Mouse (Mus musculus) left cerebral cortex, adult 9 months (tissue): ENCODE measurements at regions not wholly inside any gene's neighbourhood (a gene's known extent, or its start where the extent isn't known, plus 50 kb on each side); places are given as distances from the start of the nearest gene placed in this dataset.

Source experiments
- DNase-seq, 2 experiments: peaks; one replicate each; pipeline ENCODE4 v3.0.0; 2022; ENCODE audit warnings: low spot score in 2 of 2

- DNase-seq = no peak
Observed at GRCm38 (mm10) chr7:136047364-136047945, 331.3 kb upstream of the Mki67 start.

GRCm38 (mm10) chr7:136048925-136049586 is 332.9 kb upstream of the Mki67 start:
- no peak for DNase-seq

- DNase-seq = no peak
Observed at GRCm38 (mm10) chr7:136049587-136049930, 333.4 kb upstream of the Mki67 start.

- no peak for DNase-seq
Observed at GRCm38 (mm10) chr7:136050116-136050515, 334.0 kb upstream of the Mki67 start.

GRCm38 (mm10) chr7:136056876-136057484 is 340.8 kb upstream of the Mki67 start:
- DNase-seq = no peak

GRCm38 (mm10) chr7:136058319-136058718 is 342.2 kb upstream of the Mki67 start:
- DNase-seq = no peak

GRCm38 (mm10) chr7:136058751-136059681 is 342.9 kb upstream of the Mki67 start:
- DNase-seq = no peak

- DNase-seq = no peak
Observed at GRCm38 (mm10) chr7:136059896-136060295, 343.7 kb upstream of the Mki67 start.

- DNase-seq = peak in 1 of 2 experiments; percentile 62
Observed at GRCm38 (mm10) chr7:136060339-136061073, 344.3 kb upstream of the Mki67 start.

- DNase-seq = no peak
Observed at GRCm38 (mm10) chr7:136062658-136063057, 346.5 kb upstream of the Mki67 start.

GRCm38 (mm10) chr7:136065038-136065678 is 349.0 kb upstream of the Mki67 start:
- no peak for DNase-seq

GRCm38 (mm10) chr7:136065679-136066055 is 349.5 kb upstream of the Mki67 start:
- DNase-seq = no peak

GRCm38 (mm10) chr7:136070881-136071280 is 354.7 kb upstream of the Mki67 start:
- no peak for DNase-seq

GRCm38 (mm10) chr7:136071331-136071730 is 355.2 kb upstream of the Mki67 start:
- DNase-seq = no peak

- DNase-seq = no peak
Observed at GRCm38 (mm10) chr7:136073265-136073799, 357.2 kb upstream of the Mki67 start.

- DNase-seq = no peak
Observed at GRCm38 (mm10) chr7:136074043-136074442, 357.9 kb upstream of the Mki67 start.

GRCm38 (mm10) chr7:136081534-136082252 is 365.5 kb upstream of the Mki67 start:
- no peak for DNase-seq

GRCm38 (mm10) chr7:136082253-136082867 is 366.2 kb upstream of the Mki67 start:
- peak in 1 of 2 experiments; percentile 19 for DNase-seq

- no peak for DNase-seq
Observed at GRCm38 (mm10) chr7:136083005-136083404, 366.8 kb upstream of the Mki67 start.
